Mouse (Mus musculus) stomach, postnatal 0 days (tissue): Measurements from ENCODE around the gene Rabl3.

Experiments
- CTCF ChIP-seq: IDR thresholded peaks from 2 replicates; pipeline ENCODE4 v1.5.1; 2016; ENCODE audit warnings: antibody characterized with exemption, low read depth, mild to moderate bottlenecking, moderate library complexity
- EP300 ChIP-seq: optimal IDR thresholded peaks from 2 replicates; pipeline ENCODE3; 2016; ENCODE audit warnings: antibody characterized with exemption

DNA sequence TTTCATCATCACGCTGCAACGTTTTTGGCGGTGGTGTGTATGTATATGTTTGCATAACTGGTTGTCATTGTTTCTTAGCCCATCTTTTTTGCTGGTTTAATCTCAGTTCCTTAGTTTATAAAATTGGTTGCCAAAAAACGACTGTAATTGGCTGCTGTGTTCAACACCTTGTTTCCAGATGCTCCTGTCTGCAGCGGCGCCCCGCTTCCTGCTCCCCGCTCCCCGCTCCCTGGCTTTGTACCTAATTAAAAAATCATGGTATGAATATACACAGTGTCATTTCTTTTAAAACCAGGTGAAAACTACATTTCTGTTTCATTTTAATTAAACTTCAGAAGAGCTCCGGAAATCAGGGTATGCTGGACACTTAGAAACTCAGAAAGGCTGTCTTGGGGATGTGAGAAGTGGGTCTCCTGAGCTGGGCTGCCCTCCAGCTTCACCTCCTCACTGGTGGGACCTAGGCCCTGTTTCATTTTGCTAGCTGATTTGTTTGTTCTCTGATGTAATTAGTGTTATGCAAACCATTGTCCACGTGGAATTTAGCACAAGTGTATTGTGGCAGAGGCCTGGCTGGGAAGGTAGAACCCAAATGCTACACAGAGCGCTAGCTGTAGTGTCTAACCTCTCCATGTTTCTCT lies 32.6 kb downstream of the Rabl3 start:
- TF ChIP-seq CTCF (no peak), EP300 (no peak)
